Mouse (Mus musculus) adrenal gland, adult 8-10 months (tissue): Measurements from ENCODE around the gene Btnl2. TPM values are rescaled to one million over a fixed set of nuclear protein-coding genes. Genes with fewer than 3 reads are reported as not detected.

Experiments used
- DNase-seq: peaks from one replicate; pipeline ENCODE4 v3.0.0; 2022
- total RNA-seq, 4 experiments: library from RNA; stranded (reverse); gene quantifications; 2 replicates each; pipeline ENCODE4 v1.2.4; 2022

The Btnl2 gene
- total RNA-seq, 4 experiments from 2014 or later = 0.40 to 0.90 (median 0.57) TPM

- DNase-seq = peak; percentile 82
Observed at GRCm38 (mm10) chr17:34398711-34399393, 44.2 kb downstream of the Btnl2 start, which contains the start of gene BC051142. Gene BC051142 (plus strand): TSS chr17:34398820.

GRCm38 (mm10) chr17:34399394-34399715 lies 44.7 kb downstream of the Btnl2 start:
- DNase-seq = no peak

- DNase-seq = peak; percentile 20
Observed at GRCm38 (mm10) chr17:34411117-34411516, 56.5 kb downstream of the Btnl2 start.

Other genes with a start within 250 kb of the Btnl2 start
- gene H2-DMa, start 235.3 kb upstream of the Btnl2 start, total RNA-seq = 10 to 100 TPM; 12.2 to 24.6 (median 21.1) TPM
- gene Brd2, start 232.2 kb upstream of the Btnl2 start, total RNA-seq = 100 to 1,000 TPM; 185 to 240 (median 215) TPM
- gene H2-DMb2, start 211.5 kb upstream of the Btnl2 start, total RNA-seq = 1 to 10 TPM; 2.0 to 4.5 (median 4.0) TPM
- 10 to 100 TPM in 2 of 4 experiments, 1 to 10 TPM in 2; 5.2 to 11.5 (median 10.5) TPM for gene H2-DMb1, start 201.8 kb upstream of the Btnl2 start, total RNA-seq
- 10 to 100 TPM; 19.5 to 22.2 (median 21.3) TPM for gene Tap1, start 167.3 kb upstream of the Btnl2 start, total RNA-seq
- 10 to 100 TPM; 16.7 to 30.6 (median 25.5) TPM for gene Psmb9, start 167.1 kb upstream of the Btnl2 start, total RNA-seq
- 10 to 100 TPM; 30.4 to 41.2 (median 36.4) TPM for gene Psmb8, start 157.1 kb upstream of the Btnl2 start, total RNA-seq
- gene Tap2, start 151.3 kb upstream of the Btnl2 start, total RNA-seq = 10 to 100 TPM; 53.9 to 71.1 (median 67.2) TPM
- gene H2-Ob, start 115.9 kb upstream of the Btnl2 start, total RNA-seq = 1 to 10 TPM; 1.3 to 1.8 (median 1.5) TPM
- gene H2-Ab1, start 97.1 kb upstream of the Btnl2 start, total RNA-seq = 100 to 1,000 TPM in 3 of 4 experiments, 10 to 100 TPM in 1; 62.4 to 146 (median 115) TPM
- gene H2-Aa, start 67.0 kb upstream of the Btnl2 start, total RNA-seq = 100 to 1,000 TPM in 3 of 4 experiments, 10 to 100 TPM in 1; 77.6 to 181 (median 140) TPM
- 100 to 1,000 TPM in 3 of 4 experiments, 10 to 100 TPM in 1; 83.6 to 191 (median 159) TPM for gene H2-Eb1, start 49.0 kb upstream of the Btnl2 start, total RNA-seq
- not detected for gene H2-Eb2, start 29.2 kb upstream of the Btnl2 start, total RNA-seq
- not detected for gene Btnl1, start 22.3 kb downstream of the Btnl2 start, total RNA-seq
- gene BC051142, start 44.0 kb downstream of the Btnl2 start, total RNA-seq = 1 to 10 TPM; 1.7 to 8.6 (median 5.6) TPM
- not detected for gene Btnl4, start 122.5 kb downstream of the Btnl2 start, total RNA-seq
- not detected for gene Btnl6, start 162.5 kb downstream of the Btnl2 start, total RNA-seq
- gene Notch4, start 209.4 kb downstream of the Btnl2 start, total RNA-seq = 10 to 100 TPM; 25.8 to 39.8 (median 36.6) TPM
- 1 to 10 TPM; 4.7 to 7.9 (median 6.4) TPM for gene Gpsm3, start 235.0 kb downstream of the Btnl2 start, total RNA-seq
- gene Pbx2, start 236.4 kb downstream of the Btnl2 start, total RNA-seq = 10 to 100 TPM; 30.8 to 55.5 (median 44.0) TPM
- gene Ager, start 243.0 kb downstream of the Btnl2 start, total RNA-seq = 1 to 10 TPM in 3 of 4 experiments, under 1 TPM in 1; 0.52 to 2.4 (median 1.4) TPM
- gene Rnf5, start 248.9 kb downstream of the Btnl2 start, total RNA-seq = 100 to 1,000 TPM in 1 of 4 experiments, 10 to 100 TPM in 3; 72.6 to 101 (median 84.6) TPM
- 100 to 1,000 TPM in 3 of 4 experiments, 10 to 100 TPM in 1; 84.6 to 108 (median 101) TPM for gene Agpat1, start 249.4 kb downstream of the Btnl2 start, total RNA-seq